Mouse (Mus musculus): ENCODE data around the gene Slc29a3. TPM values are rescaled to one million over a fixed set of nuclear protein-coding genes. Genes with fewer than 3 reads are reported as not detected.

Slc29a3 gene
- polyA plus RNA-seq, 1 experiment, result 4.4 TPM

DNA sequence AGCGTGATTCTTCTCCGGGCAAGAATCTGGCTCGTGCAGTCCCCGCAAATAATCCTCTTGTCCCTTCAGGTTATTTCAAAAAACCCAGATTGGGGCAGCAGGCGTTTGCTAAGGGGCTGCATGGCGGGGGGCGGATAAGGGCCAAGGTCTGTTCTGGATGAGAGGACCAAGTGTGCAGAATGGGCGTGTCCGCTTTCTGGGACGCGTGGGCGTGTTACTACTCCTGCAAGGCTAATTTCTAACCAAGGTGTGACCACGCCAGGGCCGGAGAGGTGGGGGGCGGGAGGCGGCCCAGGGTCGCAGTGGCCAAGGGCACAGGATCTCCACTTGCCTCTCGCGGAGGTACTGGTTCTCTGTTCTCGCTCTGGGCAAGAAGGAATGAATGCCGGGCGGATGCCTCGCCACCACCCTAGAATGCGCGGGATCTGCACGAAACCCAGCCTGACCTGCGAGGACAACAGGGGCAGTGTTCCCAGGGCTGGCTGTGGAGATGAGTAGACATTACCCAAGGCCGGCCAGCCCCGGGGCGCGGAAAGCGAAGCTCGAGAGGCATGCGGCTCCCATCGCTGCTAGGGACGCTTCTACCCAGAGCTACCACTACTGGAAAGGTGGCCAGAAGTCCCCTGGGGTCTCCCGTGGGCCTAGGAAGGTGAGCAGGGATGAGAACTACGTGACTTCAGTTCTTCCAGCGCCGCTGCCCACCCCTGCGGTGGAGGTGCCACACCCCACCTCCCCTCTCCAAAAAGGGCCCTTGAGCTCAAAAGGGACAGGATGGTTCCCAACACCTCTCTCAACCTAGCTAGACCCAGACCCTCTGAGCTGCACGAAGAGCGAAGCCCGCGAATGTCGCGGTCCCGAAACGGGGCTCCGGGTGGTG is 66.6 kb downstream of the Slc29a3 start:
- Histone ChIP-seq H3K79me2 (ENCODE audit: control insufficient read depth, insufficient read depth) (no peaks in the 10 kb centered on the region), H3K36me3 (ENCODE audit: control insufficient read depth, insufficient read depth) (no peaks in the 10 kb centered on the region), H3K4me3 (ENCODE audit: insufficient read depth, poor library complexity, severe bottlenecking) (no peak overlapping the region), H3K27me3 (ENCODE audit: control insufficient read depth, insufficient read depth, insufficient read length) (peaks cover 70% of the 10 kb centered on the region), H3ac (ENCODE audit: control insufficient read depth, insufficient read length, low read depth) (no peak overlapping the region), H3K79me3 (ENCODE audit: low read depth) (no peaks in the 10 kb centered on the region)
- TF ChIP-seq MAX (IDR thresholded peaks at IDR 0.05), result no peak
- no peak for TF ChIP-seq CEBPB (IDR thresholded peaks at IDR 0.05; ENCODE audit: low read depth)
- TF ChIP-seq MYOG (IDR thresholded peaks at IDR 0.05; ENCODE audit: control insufficient read depth, extremely low read depth, insufficient read length), result no peak
- TF ChIP-seq MYOD1 (IDR thresholded peaks at IDR 0.05; ENCODE audit: control insufficient read depth, insufficient read length, low read depth), result no peak
- TF ChIP-seq USF1 (IDR thresholded peaks at IDR 0.05; ENCODE audit: low read depth), result no peak
- no peak for TF ChIP-seq CTCF (IDR thresholded peaks at IDR 0.05; ENCODE audit: control insufficient read depth, insufficient read depth, insufficient read length)
- TF ChIP-seq FOSL1 (IDR thresholded peaks at IDR 0.05; ENCODE audit: insufficient read depth, low read length, poor library complexity, severe bottlenecking), result no peak

- H3K27me3 ChIP-seq (ENCODE audit: control insufficient read depth, insufficient read depth, insufficient read length), result peaks cover 48% of the 10 kb centered on the region
These were observed 73.7 kb downstream of the Slc29a3 start for GRCm38 (mm10) chr10:60678926-60679325.

GRCm38 (mm10) chr10:60677319-60677718 is 75.3 kb downstream of the Slc29a3 start:
- H3K79me2 ChIP-seq (ENCODE audit: control insufficient read depth, insufficient read depth), result no peaks in the 10 kb centered on the region
- no peak overlapping the region for H3K4me3 ChIP-seq (ENCODE audit: insufficient read depth, poor library complexity, severe bottlenecking)

More at GRCm38 (mm10) chr10:60678926-60679325, 73.7 kb downstream of the Slc29a3 start:
- no peaks in the 10 kb centered on the region for H3K79me2 ChIP-seq (ENCODE audit: control insufficient read depth, insufficient read depth)
- TF ChIP-seq MYOD1 (IDR thresholded peaks at IDR 0.05; ENCODE audit: control insufficient read depth, insufficient read length, low read depth), result no peak
- no peak for TF ChIP-seq USF1 (IDR thresholded peaks at IDR 0.05; ENCODE audit: low read depth)
- no peak for TF ChIP-seq CEBPB (IDR thresholded peaks at IDR 0.05; ENCODE audit: low read depth)
- no peak for TF ChIP-seq MYOG (IDR thresholded peaks at IDR 0.05; ENCODE audit: control insufficient read depth, extremely low read depth, insufficient read length)
- TF ChIP-seq FOSL1 (IDR thresholded peaks at IDR 0.05; ENCODE audit: insufficient read depth, low read length, poor library complexity, severe bottlenecking), result no peak
- no peak for TF ChIP-seq CTCF (IDR thresholded peaks at IDR 0.05; ENCODE audit: control insufficient read depth, insufficient read depth, insufficient read length)
- no peak for TF ChIP-seq MAX (IDR thresholded peaks at IDR 0.05)
- H3K79me3 ChIP-seq (ENCODE audit: low read depth), result no peaks in the 10 kb centered on the region
- H3K4me3 ChIP-seq (ENCODE audit: insufficient read depth, poor library complexity, severe bottlenecking), result no peak overlapping the region
- H3K36me3 ChIP-seq (ENCODE audit: control insufficient read depth, insufficient read depth), result no peaks in the 10 kb centered on the region
- H3ac ChIP-seq (ENCODE audit: control insufficient read depth, insufficient read length, low read depth), result no peak overlapping the region

GRCm38 (mm10) chr10:60670166-60670565 is 82.4 kb downstream of the Slc29a3 start:
- Histone ChIP-seq H3K79me3 (ENCODE audit: low read depth) (no peaks in the 10 kb centered on the region), H3K36me3 (ENCODE audit: control insufficient read depth, insufficient read depth) (no peaks in the 10 kb centered on the region), H3ac (ENCODE audit: control insufficient read depth, insufficient read length, low read depth) (no peak overlapping the region), H3K79me2 (ENCODE audit: control insufficient read depth, insufficient read depth) (no peaks in the 10 kb centered on the region), H3K4me3 (ENCODE audit: insufficient read depth, poor library complexity, severe bottlenecking) (no peak overlapping the region), H3K27me3 (ENCODE audit: control insufficient read depth, insufficient read depth, insufficient read length) (peaks cover 38% of the 10 kb centered on the region)
- TF ChIP-seq MYOD1 (IDR thresholded peaks at IDR 0.05; ENCODE audit: control insufficient read depth, insufficient read length, low read depth), result no peak
- no peak for TF ChIP-seq MYOG (IDR thresholded peaks at IDR 0.05; ENCODE audit: control insufficient read depth, extremely low read depth, insufficient read length)
- no peak for TF ChIP-seq CTCF (IDR thresholded peaks at IDR 0.05; ENCODE audit: control insufficient read depth, insufficient read depth, insufficient read length)

More at GRCm38 (mm10) chr10:60677319-60677718, 75.3 kb downstream of the Slc29a3 start:
- TF ChIP-seq CEBPB (IDR thresholded peaks at IDR 0.05; ENCODE audit: low read depth) (no peak), CTCF (IDR thresholded peaks at IDR 0.05; ENCODE audit: control insufficient read depth, insufficient read depth, insufficient read length) (no peak), MAX (IDR thresholded peaks at IDR 0.05) (no peak), USF1 (IDR thresholded peaks at IDR 0.05; ENCODE audit: low read depth) (no peak), MYOD1 (IDR thresholded peaks at IDR 0.05; ENCODE audit: control insufficient read depth, insufficient read length, low read depth) (no peak), FOSL1 (IDR thresholded peaks at IDR 0.05; ENCODE audit: insufficient read depth, low read length, poor library complexity, severe bottlenecking) (no peak), MYOG (IDR thresholded peaks at IDR 0.05; ENCODE audit: control insufficient read depth, extremely low read depth, insufficient read length) (no peak)
- H3ac ChIP-seq (ENCODE audit: control insufficient read depth, insufficient read length, low read depth), result no peak overlapping the region
- H3K27me3 ChIP-seq (ENCODE audit: control insufficient read depth, insufficient read depth, insufficient read length), result peaks cover 52% of the 10 kb centered on the region
- H3K36me3 ChIP-seq (ENCODE audit: control insufficient read depth, insufficient read depth), result no peaks in the 10 kb centered on the region
- H3K79me3 ChIP-seq (ENCODE audit: low read depth), result no peaks in the 10 kb centered on the region

- Histone ChIP-seq H3K4me3 (ENCODE audit: insufficient read depth, poor library complexity, severe bottlenecking) (no peak overlapping the region), H3ac (ENCODE audit: control insufficient read depth, insufficient read length, low read depth) (no peak overlapping the region), H3K27me3 (ENCODE audit: control insufficient read depth, insufficient read depth, insufficient read length) (peaks cover 30% of the 10 kb centered on the region), H3K79me2 (ENCODE audit: control insufficient read depth, insufficient read depth) (no peaks in the 10 kb centered on the region), H3K79me3 (ENCODE audit: low read depth) (no peaks in the 10 kb centered on the region), H3K36me3 (ENCODE audit: control insufficient read depth, insufficient read depth) (no peaks in the 10 kb centered on the region)
- TF ChIP-seq FOSL1 (IDR thresholded peaks at IDR 0.05; ENCODE audit: insufficient read depth, low read length, poor library complexity, severe bottlenecking), result no peak
- no peak for TF ChIP-seq CEBPB (IDR thresholded peaks at IDR 0.05; ENCODE audit: low read depth)
- TF ChIP-seq MAX (IDR thresholded peaks at IDR 0.05), result no peak
- TF ChIP-seq USF1 (IDR thresholded peaks at IDR 0.05; ENCODE audit: low read depth), result no peak
- TF ChIP-seq MYOG (IDR thresholded peaks at IDR 0.05; ENCODE audit: control insufficient read depth, extremely low read depth, insufficient read length), result no peak
- TF ChIP-seq MYOD1 (IDR thresholded peaks at IDR 0.05; ENCODE audit: control insufficient read depth, insufficient read length, low read depth), result no peak
- no peak for TF ChIP-seq CTCF (IDR thresholded peaks at IDR 0.05; ENCODE audit: control insufficient read depth, insufficient read depth, insufficient read length)
These were observed 84.0 kb downstream of the Slc29a3 start for GRCm38 (mm10) chr10:60668591-60668990.

Other genes with a start within 250 kb of the Slc29a3 start
- gene Cdh23, start 56.3 kb downstream of the Slc29a3 start, polyA plus RNA-seq (2012; fragmentation: generic; extraction: Trizol), result 0.19 TPM
- 142 TPM for gene Unc5b, start 78.8 kb upstream of the Slc29a3 start, polyA plus RNA-seq (2012; fragmentation: generic; extraction: Trizol)

Measured in C2C12 (cell line).